Mouse (Mus musculus): ENCODE results near the gene Gpr156. TPM values are rescaled to one million over a fixed set of nuclear protein-coding genes. Genes with fewer than 3 reads are reported as not detected.
"Not testable (repeated sequence)": the region's sequence is repeated elsewhere in the genome, so short reads cannot be mapped to it uniquely, and the experiment has no call there.

The Gpr156 gene
- polyA plus RNA-seq, 1 experiment from 2014 or later: 1.1 TPM

DNA sequence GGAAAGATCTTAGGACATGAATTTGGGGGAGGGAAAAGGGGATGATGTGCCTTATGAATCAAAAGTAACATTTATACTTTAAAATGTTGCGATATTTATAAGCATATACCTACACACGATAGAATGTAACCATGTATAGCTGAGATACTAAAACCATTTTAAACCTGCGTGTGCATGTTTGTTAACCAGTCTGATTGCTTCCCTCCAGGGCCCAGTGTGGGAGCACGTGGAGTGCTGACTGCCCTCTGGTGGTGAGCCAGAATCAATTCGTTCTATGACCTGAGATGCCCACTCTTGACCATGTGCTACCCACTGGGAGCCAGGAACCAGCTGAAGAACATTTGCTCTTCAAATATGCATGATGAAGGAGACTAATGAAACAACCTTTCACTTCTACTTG lies 30.9 kb downstream of the Gpr156 start:
- H3K9ac ChIP-seq (ENCODE audit: low read depth, low read length): no peak overlapping the region
- H3K9me3 ChIP-seq (ENCODE audit: control insufficient read depth, low read length): no peaks in the 10 kb centered on the region
- ATAC-seq (ENCODE audit: low FRiP score, low TSS enrichment): 0 out of 2 replicates have a peak, but pooled peaks have one; percentile 46
- 38% methylated on average over 5 of the region's 5 CpGs for WGBS
- H3K27ac ChIP-seq (ENCODE audit: low read depth, low read length): no peak overlapping the region
- no peak overlapping the region for H3K4me3 ChIP-seq (ENCODE audit: low read length)
- H3K4me1 ChIP-seq (ENCODE audit: control insufficient read depth, insufficient read depth, low read length): no peaks in the 10 kb centered on the region
- H3K4me2 ChIP-seq (replicated peaks; ENCODE audit: low read depth, low read length): no peak overlapping the region
- no peaks in the 10 kb centered on the region for H3K36me3 ChIP-seq (ENCODE audit: control insufficient read depth, insufficient read depth, low read length)
- no peaks in the 10 kb centered on the region for H3K27me3 ChIP-seq (ENCODE audit: control insufficient read depth, insufficient read depth, low read length)

- ATAC-seq (ENCODE audit: low FRiP score, low TSS enrichment): no peak
- WGBS: 94% methylated on average over 4 of the region's 4 CpGs
- H3K4me3 ChIP-seq (ENCODE audit: low read length): no peak overlapping the region
- H3K4me1 ChIP-seq (ENCODE audit: control insufficient read depth, insufficient read depth, low read length): no peaks in the 10 kb centered on the region
- no peak overlapping the region for H3K9ac ChIP-seq (ENCODE audit: low read depth, low read length)
- H3K27me3 ChIP-seq (ENCODE audit: control insufficient read depth, insufficient read depth, low read length): no peaks in the 10 kb centered on the region
- H3K27ac ChIP-seq (ENCODE audit: low read depth, low read length): no peak overlapping the region
- H3K4me2 ChIP-seq (replicated peaks; ENCODE audit: low read depth, low read length): no peak overlapping the region
- H3K9me3 ChIP-seq (ENCODE audit: control insufficient read depth, low read length): no peaks in the 10 kb centered on the region
- H3K36me3 ChIP-seq (ENCODE audit: control insufficient read depth, insufficient read depth, low read length): no peaks in the 10 kb centered on the region
Observed at GRCm38 (mm10) chr16:37948365-37948764, 32.1 kb downstream of the Gpr156 start.

- Histone ChIP-seq H3K9ac (ENCODE audit: low read depth, low read length) (no peak overlapping the region), H3K4me2 (replicated peaks; ENCODE audit: low read depth, low read length) (no peak overlapping the region), H3K27me3 (ENCODE audit: control insufficient read depth, insufficient read depth, low read length) (no peaks in the 10 kb centered on the region), H3K36me3 (ENCODE audit: control insufficient read depth, insufficient read depth, low read length) (no peaks in the 10 kb centered on the region), H3K4me1 (ENCODE audit: control insufficient read depth, insufficient read depth, low read length) (peaks cover 5% of the 10 kb centered on the region), H3K9me3 (ENCODE audit: control insufficient read depth, low read length) (no peaks in the 10 kb centered on the region), H3K4me3 (ENCODE audit: low read length) (no peak overlapping the region), H3K27ac (ENCODE audit: low read depth, low read length) (no peak overlapping the region)
- ATAC-seq (ENCODE audit: low FRiP score, low TSS enrichment): no peak
Observed at GRCm38 (mm10) chr16:37951171-37951570, 34.9 kb downstream of the Gpr156 start.

- no peak overlapping the region for H3K27ac ChIP-seq (ENCODE audit: low read depth, low read length)
- H3K9me3 ChIP-seq (ENCODE audit: control insufficient read depth, low read length): no peaks in the 10 kb centered on the region
- no peak for ATAC-seq (ENCODE audit: low FRiP score, low TSS enrichment)
- no peak overlapping the region for H3K9ac ChIP-seq (ENCODE audit: low read depth, low read length)
- H3K4me1 ChIP-seq (ENCODE audit: control insufficient read depth, insufficient read depth, low read length): peaks cover 5% of the 10 kb centered on the region
- 25% methylated on average over 4 of the region's 4 CpGs for WGBS
- H3K4me2 ChIP-seq (replicated peaks; ENCODE audit: low read depth, low read length): no peak overlapping the region
- no peaks in the 10 kb centered on the region for H3K36me3 ChIP-seq (ENCODE audit: control insufficient read depth, insufficient read depth, low read length)
- no peak overlapping the region for H3K4me3 ChIP-seq (ENCODE audit: low read length)
- no peaks in the 10 kb centered on the region for H3K27me3 ChIP-seq (ENCODE audit: control insufficient read depth, insufficient read depth, low read length)
Observed at GRCm38 (mm10) chr16:37953186-37953585, 36.9 kb downstream of the Gpr156 start.

DNA sequence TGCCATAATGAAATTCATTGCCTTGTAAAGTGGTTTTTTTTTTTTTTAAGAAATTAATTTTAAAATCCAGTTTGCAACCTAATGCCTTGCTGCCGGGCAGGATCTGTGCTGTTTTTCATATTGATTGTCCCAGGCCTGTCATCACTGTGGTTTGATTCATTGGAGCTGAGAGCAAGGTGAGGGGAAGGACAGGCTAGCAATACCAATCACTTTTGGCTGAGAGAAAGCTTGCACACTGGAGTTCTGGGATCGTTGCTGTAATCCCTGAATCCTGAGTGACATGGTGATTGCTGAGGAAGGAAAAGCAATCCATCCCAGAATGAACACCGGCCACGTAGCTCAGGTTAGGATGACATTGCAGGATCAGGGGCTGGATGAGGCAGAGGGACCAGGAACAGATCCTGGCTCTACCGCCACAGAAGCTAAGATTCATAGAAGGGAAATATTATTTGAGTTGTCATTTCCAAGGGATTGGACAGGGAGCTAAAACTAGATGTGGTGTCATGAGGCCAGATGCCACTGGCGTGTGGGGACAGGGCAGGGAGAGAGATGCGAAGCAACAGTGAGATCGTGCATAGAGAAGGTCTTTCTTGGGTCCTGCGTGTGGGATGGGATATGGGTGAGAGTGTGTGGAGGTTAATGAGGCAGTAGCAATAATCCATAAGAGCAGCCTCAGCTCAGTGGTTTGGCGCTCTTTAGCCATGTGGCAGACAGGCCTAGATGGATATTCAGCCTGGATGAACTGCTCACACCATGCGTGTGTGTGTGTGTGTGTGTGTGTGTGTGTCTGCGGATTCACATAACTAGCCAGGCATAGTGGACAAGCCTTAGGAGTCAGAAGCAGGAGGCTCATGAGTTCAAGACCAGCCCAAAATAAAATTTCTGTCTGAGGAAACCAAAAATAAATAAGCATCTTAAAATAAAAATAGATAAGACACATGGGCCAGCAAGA lies 38.0 kb downstream of the Gpr156 start:
- Histone ChIP-seq H3K4me3 (ENCODE audit: low read length) (no peak overlapping the region), H3K27ac (ENCODE audit: low read depth, low read length) (no peak overlapping the region), H3K4me1 (ENCODE audit: control insufficient read depth, insufficient read depth, low read length) (peaks cover 5% of the 10 kb centered on the region), H3K9me3 (ENCODE audit: control insufficient read depth, low read length) (no peaks in the 10 kb centered on the region), H3K4me2 (replicated peaks; ENCODE audit: low read depth, low read length) (no peak overlapping the region), H3K36me3 (ENCODE audit: control insufficient read depth, insufficient read depth, low read length) (no peaks in the 10 kb centered on the region), H3K9ac (ENCODE audit: low read depth, low read length) (no peak overlapping the region), H3K27me3 (ENCODE audit: control insufficient read depth, insufficient read depth, low read length) (no peaks in the 10 kb centered on the region)
- 0 out of 2 replicates have a peak, but pooled peaks have one; percentile 10 for ATAC-seq (ENCODE audit: low FRiP score, low TSS enrichment)
- 50% methylated on average over 12 of the region's 12 CpGs for WGBS

- Histone ChIP-seq H3K4me1 (ENCODE audit: control insufficient read depth, insufficient read depth, low read length) (peaks cover 5% of the 10 kb centered on the region), H3K9me3 (ENCODE audit: control insufficient read depth, low read length) (no peaks in the 10 kb centered on the region), H3K4me3 (ENCODE audit: low read length) (no peak overlapping the region), H3K36me3 (ENCODE audit: control insufficient read depth, insufficient read depth, low read length) (no peaks in the 10 kb centered on the region), H3K27ac (ENCODE audit: low read depth, low read length) (no peak overlapping the region), H3K27me3 (ENCODE audit: control insufficient read depth, insufficient read depth, low read length) (no peaks in the 10 kb centered on the region), H3K4me2 (replicated peaks; ENCODE audit: low read depth, low read length) (no peak overlapping the region), H3K9ac (ENCODE audit: low read depth, low read length) (no peak overlapping the region)
- ATAC-seq (ENCODE audit: low FRiP score, low TSS enrichment): no peak
- 59% methylated on average over 13 of the region's 13 CpGs for WGBS
Observed at GRCm38 (mm10) chr16:37955336-37955917, 39.1 kb downstream of the Gpr156 start.

DNA sequence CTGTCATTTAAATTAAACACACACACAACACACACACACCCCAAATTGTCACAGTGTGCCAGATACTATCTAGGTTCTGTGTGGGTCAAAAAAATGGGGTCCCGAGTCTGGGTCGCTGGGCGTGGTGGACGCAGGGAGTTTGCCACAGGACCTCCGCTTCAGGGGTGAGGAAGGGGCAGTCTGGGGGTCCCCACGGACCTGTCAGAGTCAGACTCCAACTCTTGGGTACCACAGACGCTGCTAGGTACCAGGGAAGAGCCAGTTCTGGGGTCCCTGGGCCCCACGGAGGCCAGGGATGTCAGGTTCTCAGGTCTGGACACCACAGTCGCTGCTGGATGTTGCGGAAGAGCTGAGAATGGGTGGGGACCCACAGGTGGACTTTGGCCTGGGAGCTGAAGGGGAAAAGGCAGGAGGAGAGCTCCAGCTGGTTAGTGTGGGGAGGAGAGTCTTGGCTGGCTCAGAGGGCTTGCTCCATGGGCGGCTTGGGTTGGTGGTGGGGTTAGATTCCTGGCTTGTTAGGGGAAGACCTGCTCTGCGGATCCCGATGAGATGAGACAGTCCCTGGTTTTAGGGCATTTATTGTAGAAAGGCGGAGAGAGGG lies 39.9 kb downstream of the Gpr156 start:
- H3K9me3 ChIP-seq (ENCODE audit: control insufficient read depth, low read length): no peaks in the 10 kb centered on the region
- peaks cover 5% of the 10 kb centered on the region for H3K4me1 ChIP-seq (ENCODE audit: control insufficient read depth, insufficient read depth, low read length)
- H3K9ac ChIP-seq (ENCODE audit: low read depth, low read length): 0 out of 2 replicates have a peak overlapping the region, but pooled peaks have one; percentile 7
- ATAC-seq (ENCODE audit: low FRiP score, low TSS enrichment): no peak
- no peak overlapping the region for H3K4me3 ChIP-seq (ENCODE audit: low read length)
- H3K27me3 ChIP-seq (ENCODE audit: control insufficient read depth, insufficient read depth, low read length): no peaks in the 10 kb centered on the region
- no peak overlapping the region for H3K27ac ChIP-seq (ENCODE audit: low read depth, low read length)
- H3K36me3 ChIP-seq (ENCODE audit: control insufficient read depth, insufficient read depth, low read length): no peaks in the 10 kb centered on the region
- H3K4me2 ChIP-seq (replicated peaks; ENCODE audit: low read depth, low read length): no peak overlapping the region
- 91% methylated on average over 14 of the region's 14 CpGs for WGBS

- Histone ChIP-seq H3K4me1 (ENCODE audit: control insufficient read depth, insufficient read depth, low read length) (peaks cover 5% of the 10 kb centered on the region), H3K4me2 (replicated peaks; ENCODE audit: low read depth, low read length) (no peak overlapping the region), H3K27ac (ENCODE audit: low read depth, low read length) (no peak overlapping the region), H3K36me3 (ENCODE audit: control insufficient read depth, insufficient read depth, low read length) (no peaks in the 10 kb centered on the region), H3K4me3 (ENCODE audit: low read length) (no peak overlapping the region), H3K27me3 (ENCODE audit: control insufficient read depth, insufficient read depth, low read length) (no peaks in the 10 kb centered on the region), H3K9ac (ENCODE audit: low read depth, low read length) (no peak overlapping the region), H3K9me3 (ENCODE audit: control insufficient read depth, low read length) (no peaks in the 10 kb centered on the region)
- peak; percentile 68; the same call in 1 of the 2 replicates for ATAC-seq (ENCODE audit: low FRiP score, low TSS enrichment)
- WGBS: 36% methylated on average over 4 of the region's 4 CpGs
Observed at GRCm38 (mm10) chr16:37956751-37957150, 40.5 kb downstream of the Gpr156 start.

- H3K9me3 ChIP-seq (ENCODE audit: control insufficient read depth, low read length); H3K4me3 ChIP-seq (ENCODE audit: low read length); H3K36me3 ChIP-seq (ENCODE audit: control insufficient read depth, insufficient read depth, low read length); H3K9ac ChIP-seq (ENCODE audit: low read depth, low read length); H3K27me3 ChIP-seq (ENCODE audit: control insufficient read depth, insufficient read depth, low read length); H3K27ac ChIP-seq (ENCODE audit: low read depth, low read length); ATAC-seq (ENCODE audit: low FRiP score, low TSS enrichment); H3K4me2 ChIP-seq (replicated peaks; ENCODE audit: low read depth, low read length): not testable (repeated sequence)
- 84% methylated on average over 4 of the region's 4 CpGs for WGBS
- H3K4me1 ChIP-seq (ENCODE audit: control insufficient read depth, insufficient read depth, low read length): peaks cover 24% of the 10 kb centered on the region
Observed at GRCm38 (mm10) chr16:37962696-37963095, 46.4 kb downstream of the Gpr156 start.
